Mouse (Mus musculus): ENCODE results near the gene Synj2bp. TPM values are rescaled to one million over a fixed set of nuclear protein-coding genes. Genes with fewer than 3 reads are reported as not detected.
"Not testable (repeated sequence)": the region's sequence is repeated elsewhere in the genome, so short reads cannot be mapped to it uniquely, and the experiment has no call there.

Gene Synj2bp
- 10 to 100 TPM; 28.0 to 31.2 TPM for total RNA-seq (2021)
- long read RNA-seq, experiment 1, full-length matches to known transcripts = 14 of 20 reads
- long read RNA-seq, experiment 1, partial matches to known transcripts = 1 of 20 reads
- long read RNA-seq, experiment 1, other reads (novel, unspliced or antisense) = 5 of 20 reads
- long read RNA-seq, experiment 2, full-length matches to known transcripts = 38 of 47 reads
- long read RNA-seq, experiment 2, partial matches to known transcripts = 8 of 47 reads
- long read RNA-seq, experiment 2, other reads (novel, unspliced or antisense) = 1 of 47 reads

DNA sequence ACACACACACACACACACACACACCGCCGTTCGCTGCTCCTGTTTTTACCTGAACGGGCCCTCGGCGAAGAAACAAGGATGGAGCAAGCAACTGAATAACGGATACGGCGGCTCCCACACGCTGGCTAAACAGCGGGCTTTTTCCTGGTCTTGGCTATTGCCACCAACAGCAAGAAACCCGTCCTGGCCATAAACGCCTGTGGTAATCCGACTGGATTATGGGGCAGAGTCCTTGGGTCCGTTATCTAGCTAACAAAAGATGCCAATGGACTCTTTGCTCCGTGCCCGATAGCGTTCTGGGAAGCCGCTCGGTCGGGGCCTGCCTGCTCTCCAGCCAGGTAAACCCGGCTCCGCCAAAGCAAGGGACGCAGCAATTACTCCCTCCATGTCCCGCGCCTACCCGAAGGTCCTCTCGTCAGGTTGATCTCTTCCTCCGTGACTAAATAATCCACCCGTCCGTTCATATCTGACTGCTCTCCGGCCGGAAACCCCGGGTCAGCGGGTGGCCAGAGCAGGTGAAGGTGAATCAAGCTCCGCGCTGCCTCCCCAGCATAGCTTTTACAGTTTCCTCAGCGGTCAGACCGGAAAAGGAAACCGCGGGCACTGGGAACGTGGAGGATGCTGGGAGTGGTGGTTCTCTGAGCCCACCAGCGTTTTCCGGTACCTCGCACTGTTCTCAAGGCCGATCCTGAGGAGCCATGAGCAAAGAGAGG is at the start of gene Synj2bp, which contains the start of gene Gm20498:
Gene Synj2bp (minus strand): TSS at position 596 of the 713 bp plus-strand sequence.
Gene Gm20498 (minus strand): TSS at position 590 of the 713 bp plus-strand sequence.
- DNase-seq (ENCODE audit: low spot score in 2 of 2) = peak; percentile 60 to 77

DNA sequence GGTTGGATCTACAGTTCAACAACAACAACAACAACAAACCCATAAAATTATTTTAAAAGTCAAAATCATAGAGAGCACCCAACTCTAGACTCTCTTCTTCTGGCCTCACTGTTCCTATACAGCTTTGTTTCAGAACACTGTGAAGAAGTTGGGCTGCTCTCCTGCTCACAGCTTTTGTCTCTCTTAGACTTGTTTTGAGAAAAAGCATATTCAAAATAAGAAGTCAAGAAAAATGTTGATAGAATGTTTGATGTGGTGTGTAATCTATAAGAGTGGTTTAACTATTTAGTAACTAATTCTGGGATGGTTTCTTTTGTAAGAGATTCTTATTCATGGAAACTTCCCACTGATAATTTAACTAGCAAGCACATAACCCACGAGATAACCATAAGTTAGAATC is 35.7 kb upstream of the Synj2bp start, which contains the start of gene Adam21:
Gene Adam21 (minus strand): TSS at position 101 of the 400 bp plus-strand sequence.
- DNase-seq (ENCODE audit: low spot score in 2 of 2) = no peak

DNA sequence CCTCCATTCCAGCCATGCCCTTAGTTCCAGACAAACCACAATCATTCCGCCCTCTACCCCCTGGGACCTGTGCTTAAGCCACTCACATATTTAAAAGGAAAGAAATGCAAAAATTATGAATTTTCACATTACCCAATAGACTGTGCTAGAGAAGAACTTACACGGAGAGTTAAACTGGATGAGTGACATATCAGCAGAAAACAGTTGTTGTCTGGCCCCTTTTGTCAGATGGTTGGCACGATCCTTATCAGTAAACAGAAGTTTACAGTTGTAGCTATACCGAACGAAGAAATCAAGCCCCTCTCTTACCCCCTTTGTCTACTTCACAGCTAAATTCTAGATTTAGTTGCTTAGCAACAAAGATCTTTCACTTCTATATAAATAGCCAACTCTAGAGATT is 35.2 kb upstream of the Synj2bp start:
- DNase-seq (ENCODE audit: low spot score in 2 of 2) = no peak

DNA sequence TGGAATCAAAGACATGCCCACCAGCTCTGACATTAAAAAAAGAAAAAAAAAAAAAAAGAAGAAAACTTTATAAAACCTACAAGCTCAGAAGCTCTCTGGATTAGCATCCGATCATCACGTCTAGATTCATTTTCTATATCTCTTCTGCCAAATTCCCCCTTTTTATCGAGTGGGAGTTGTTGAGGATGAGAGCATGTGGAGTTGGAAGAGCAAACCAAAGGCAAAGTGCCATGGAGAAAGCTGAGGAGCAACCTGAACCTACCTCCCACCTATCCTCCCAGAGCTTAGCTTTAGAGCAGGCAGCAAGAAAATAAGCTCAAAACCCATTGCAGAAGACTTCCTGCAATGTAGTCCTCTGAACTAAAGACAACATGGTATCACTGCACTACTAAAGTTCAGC is 31.5 kb upstream of the Synj2bp start:
- no peak for DNase-seq (ENCODE audit: low spot score in 2 of 2)

DNA sequence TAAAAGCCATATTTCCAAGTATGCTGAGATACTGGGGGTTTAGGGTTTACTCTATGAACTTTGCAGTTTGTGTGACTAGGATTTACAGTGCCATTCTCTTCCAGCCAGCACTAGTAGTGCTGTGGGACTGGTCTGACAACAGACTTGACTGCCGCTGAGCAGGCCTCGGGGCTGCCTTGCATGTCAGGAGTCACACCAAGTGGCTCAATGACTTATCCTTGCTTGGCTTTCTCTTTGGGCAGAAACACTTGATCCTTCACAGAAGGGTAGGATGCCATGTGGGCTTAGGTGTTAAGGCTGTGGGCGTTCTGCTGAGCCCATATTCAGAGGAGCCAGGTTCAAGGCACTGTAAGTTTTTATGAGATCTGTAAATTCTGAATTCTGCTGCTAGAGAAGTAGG is 16.6 kb upstream of the Synj2bp start:
- DNase-seq (ENCODE audit: low spot score in 2 of 2) = no peak

DNA sequence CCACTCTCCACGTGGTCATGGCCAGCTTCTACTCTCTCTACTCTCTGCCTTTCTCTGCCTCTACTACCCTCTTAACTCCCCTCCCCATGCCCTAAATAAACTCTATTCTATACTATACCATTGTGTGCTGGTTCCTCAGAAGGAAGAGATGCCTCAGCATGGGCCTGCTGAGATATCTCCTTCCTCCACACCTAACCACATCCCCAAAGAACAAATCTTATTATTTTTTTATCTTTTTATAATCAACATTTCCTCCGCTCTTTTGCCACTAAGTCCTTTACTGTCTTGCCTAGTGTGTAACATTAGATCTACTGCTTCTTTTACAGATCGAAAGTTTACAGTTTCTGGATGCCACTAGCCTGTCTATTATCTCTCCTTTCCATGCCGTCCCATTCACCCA is 14.5 kb upstream of the Synj2bp start:
- DNase-seq (ENCODE audit: low spot score in 2 of 2) = no peak

DNA sequence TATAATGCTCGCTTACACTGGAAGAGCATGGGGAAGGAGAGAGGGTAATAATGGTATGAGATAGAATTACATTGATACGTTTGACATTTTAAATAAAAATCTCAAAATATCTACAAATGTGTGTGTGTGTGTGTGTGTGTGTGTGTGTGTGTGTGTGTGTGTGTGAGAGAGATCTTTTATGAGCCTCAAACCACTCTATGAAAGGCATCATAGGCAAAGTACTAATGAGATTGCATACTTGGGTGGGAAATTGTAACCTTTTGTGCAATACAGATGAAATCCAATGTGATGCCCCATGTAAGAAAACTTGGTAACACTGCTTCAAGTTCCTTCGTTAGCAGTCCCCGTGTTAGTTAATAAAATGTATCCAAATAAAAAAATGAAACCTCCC is 313 bp upstream of the Synj2bp start:
- no peak for DNase-seq (ENCODE audit: low spot score in 2 of 2)

DNA sequence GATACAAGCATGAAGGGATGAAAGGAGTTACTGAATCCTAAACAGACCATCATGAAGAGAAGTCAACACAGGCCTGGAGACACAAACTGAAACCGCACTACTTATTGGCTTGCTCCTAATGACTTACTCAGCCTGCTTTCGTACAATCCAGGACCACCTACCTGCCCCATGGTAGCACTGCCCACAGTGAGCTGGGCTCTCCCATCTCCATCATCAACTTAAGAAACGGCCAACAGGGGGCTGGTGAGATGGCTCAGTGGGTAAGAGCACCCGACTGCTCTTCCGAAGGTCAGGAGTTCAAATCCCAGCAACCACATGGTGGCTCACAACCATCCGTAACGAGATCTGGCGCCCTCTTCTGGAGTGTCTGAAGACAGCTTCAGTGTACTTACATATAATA is 2.1 kb downstream of the Synj2bp start:
- not testable (repeated sequence) for DNase-seq (ENCODE audit: low spot score in 2 of 2)

DNA sequence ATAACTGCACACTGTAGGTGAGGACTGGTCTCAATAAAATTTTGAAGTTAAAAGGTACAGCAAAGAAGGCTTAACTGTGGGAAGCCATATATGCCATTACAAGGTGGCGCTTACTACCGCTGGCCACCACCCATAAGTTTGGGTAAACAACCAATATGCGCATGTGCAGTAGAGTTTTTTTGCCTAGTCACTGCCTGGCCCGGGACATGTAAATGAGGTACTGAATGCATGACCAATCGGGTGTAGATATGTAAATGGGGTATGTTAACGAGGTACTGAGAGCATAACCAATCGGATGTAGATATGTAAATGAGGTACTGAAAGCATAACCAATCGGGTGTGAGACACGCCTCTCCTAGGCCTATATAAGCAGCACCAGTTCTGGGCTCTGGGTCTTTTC is 35.8 kb downstream of the Synj2bp start:
- DNase-seq (ENCODE audit: low spot score in 2 of 2) = not testable (repeated sequence)

DNA sequence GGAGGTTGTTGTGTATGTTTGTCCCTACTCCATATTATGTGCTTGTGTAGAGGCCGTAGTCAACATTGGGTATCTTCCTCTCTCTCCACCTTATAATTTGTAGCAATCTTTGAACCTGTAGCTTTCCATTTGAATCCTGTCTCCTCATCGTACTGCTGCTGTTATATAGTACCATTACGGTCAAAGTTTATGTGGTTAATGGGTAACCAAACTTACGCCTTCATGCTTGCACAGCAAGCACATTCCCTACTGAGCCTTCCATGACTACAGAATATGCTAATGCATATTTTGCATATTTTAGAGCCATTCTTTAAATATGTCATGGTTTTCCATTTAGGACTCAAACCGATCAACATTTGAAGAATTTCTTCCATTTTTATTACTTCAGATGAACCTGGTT is 42.2 kb downstream of the Synj2bp start:
- DNase-seq (ENCODE audit: low spot score in 2 of 2) = no peak

DNA sequence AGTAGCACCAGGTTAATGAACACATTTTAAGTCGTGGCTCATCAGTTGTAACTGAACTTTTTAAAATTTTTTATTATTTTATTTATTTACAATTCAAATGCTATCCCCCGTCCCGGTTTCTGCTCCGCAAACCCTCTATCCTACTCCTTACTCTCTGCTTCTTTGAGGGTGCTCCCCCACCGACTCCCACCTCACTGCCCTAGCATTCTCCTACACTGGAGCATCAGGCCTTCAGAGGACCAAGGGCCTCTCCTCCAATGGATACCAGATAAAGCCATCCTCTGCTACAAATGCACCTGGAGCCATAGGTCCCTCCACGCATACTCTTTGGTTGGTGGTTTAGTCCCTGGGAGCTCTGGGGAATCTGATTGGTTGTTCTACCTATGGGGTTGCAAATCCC is 47.4 kb downstream of the Synj2bp start:
- DNase-seq (ENCODE audit: low spot score in 2 of 2) = no peak

DNA sequence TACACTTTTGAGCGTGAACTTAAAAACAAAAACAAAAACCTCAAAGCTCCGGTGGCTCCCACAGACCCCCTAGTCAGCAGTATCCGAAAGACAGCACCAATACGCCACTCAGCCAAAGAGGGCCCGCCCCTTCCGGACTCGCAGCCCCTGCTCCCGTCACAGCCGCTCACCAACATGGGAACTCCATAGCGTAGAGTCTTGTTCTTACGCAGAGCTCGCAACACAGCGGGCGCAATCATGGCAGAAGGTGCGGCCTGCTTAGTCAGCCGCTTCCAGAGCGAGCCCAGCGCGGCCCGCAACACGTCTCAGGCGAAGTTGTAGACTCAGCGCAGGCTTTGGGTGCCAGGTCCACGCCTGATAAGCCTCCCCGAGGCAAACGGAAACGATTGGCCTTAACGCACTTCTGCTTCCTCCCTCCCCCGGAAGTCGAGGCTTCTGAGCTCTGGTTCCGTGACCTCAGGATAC is 48.0 kb downstream of the Synj2bp start, which contains the start of gene Cox16:
Gene Cox16 (minus strand): TSS at position 401 of the 465 bp plus-strand sequence.
- peak; percentile 65 to 78 for DNase-seq (ENCODE audit: low spot score in 2 of 2)

DNA sequence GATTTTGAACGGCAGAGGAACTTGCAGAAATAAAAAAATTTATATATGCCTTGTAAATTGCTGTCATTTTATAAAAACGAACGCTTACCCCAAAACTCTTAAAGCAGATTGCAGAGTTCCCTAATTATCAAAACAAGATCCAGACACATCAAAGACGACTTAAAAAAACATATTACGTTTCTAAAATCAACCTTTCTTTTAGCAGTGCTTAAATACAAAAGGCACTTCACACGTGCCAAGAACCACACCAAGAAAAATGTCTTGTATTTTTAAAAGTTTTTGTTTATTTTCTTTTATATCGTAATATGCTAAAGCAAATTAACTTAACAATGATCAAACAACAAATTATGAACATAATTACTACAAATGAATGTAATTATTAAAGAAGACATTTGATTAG is 48.5 kb downstream of the Synj2bp start:
- no peak for DNase-seq (ENCODE audit: low spot score in 2 of 2)

DNA sequence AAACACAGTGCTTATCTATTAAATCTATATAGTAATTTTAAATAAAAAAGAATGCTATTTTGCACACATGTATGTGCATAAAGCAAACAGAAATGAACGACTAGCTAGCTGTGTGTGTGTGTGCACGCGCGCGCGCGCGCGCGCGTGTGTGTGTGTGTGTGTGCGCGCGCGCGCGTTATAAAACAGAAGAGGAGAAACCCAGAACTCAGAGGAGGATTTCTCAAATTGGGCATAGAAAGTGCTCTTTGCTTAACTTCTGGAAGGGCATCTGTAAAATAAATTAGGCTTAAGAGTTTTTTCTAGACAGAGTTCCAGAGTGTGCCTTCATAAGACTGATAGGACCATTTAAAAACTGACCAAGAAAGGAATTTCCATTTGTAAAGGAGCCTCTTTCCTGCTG is 49.1 kb downstream of the Synj2bp start:
- DNase-seq (ENCODE audit: low spot score in 2 of 2) = no peak

DNA sequence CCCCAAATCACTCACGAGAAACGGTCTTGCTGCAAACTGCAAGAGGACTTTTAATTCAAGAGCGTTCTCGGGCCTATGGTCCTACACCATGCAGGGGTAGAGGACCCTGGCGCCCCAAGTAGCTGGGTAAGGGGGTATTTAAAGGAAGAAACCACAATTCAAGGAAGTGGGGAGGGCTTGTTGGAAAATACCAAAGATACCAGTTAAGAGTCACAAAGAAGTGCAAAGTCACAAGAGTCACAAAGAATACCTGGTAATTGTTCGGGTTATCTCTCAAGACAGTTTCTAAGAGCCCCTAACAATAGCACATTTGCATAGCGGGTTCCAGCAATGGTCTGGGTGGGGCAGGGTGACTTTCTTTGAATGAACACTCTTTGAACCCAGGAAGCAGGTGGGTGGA is 73.7 kb downstream of the Synj2bp start:
- DNase-seq (ENCODE audit: low spot score in 2 of 2) = not testable (repeated sequence)

Other genes with a start within 250 kb of the Synj2bp start
- 1 to 10 TPM; 2.2 to 3.1 TPM for gene Slc8a3, start 199.7 kb downstream of the Synj2bp start, total RNA-seq (2021)
- 1 to 10 TPM; 1.1 to 1.5 TPM for gene Gm4787, start 153.4 kb downstream of the Synj2bp start, total RNA-seq (2021)
- gene Adam4, start 111.0 kb downstream of the Synj2bp start, total RNA-seq (2021) = 1 to 10 TPM; 1.7 to 2.6 TPM
- gene Cox16, start 47.8 kb downstream of the Synj2bp start, total RNA-seq (2021) = 100 to 1,000 TPM in 1 of 2 experiments, 10 to 100 TPM in 1; 90.3 to 114 TPM
- 10 to 100 TPM; 25.6 to 29.4 TPM for gene Gm20498, start within 50 bp of the Synj2bp start, total RNA-seq (2021)
- gene Adam21, start 35.6 kb upstream of the Synj2bp start, total RNA-seq (2021) = under 1 TPM; 0.08 to 0.11 TPM
- 10 to 100 TPM; 33.0 to 37.3 TPM for gene Med6, start 62.1 kb upstream of the Synj2bp start, total RNA-seq (2021)
- 1 to 10 TPM; 5.4 to 8.0 TPM for gene Ttc9, start 98.3 kb upstream of the Synj2bp start, total RNA-seq (2021)
- gene Map3k9, start 248.3 kb upstream of the Synj2bp start, total RNA-seq (2021) = 1 to 10 TPM; 3.6 to 5.2 TPM

Measured in adrenal gland, postnatal 4 days (tissue).